Mouse (Mus musculus) gastrocnemius, adult 2 months (tissue): ENCODE data around the gene Nktr. TPM values are rescaled to one million over a fixed set of nuclear protein-coding genes. Genes with fewer than 3 reads are reported as not detected.

ENCODE experiments used
- DNase-seq: peaks from one replicate; pipeline ENCODE4 v3.0.0; 2022
- H3K27ac ChIP-seq: fragments of 200-600 bp; 2 replicates; pipeline ENCODE4 v1.8.1; 2022; ENCODE audit warnings: mild to moderate bottlenecking
- H3K4me3 ChIP-seq: fragments of 200-600 bp; 2 replicates; pipeline ENCODE4 v1.8.1; 2022; ENCODE audit warnings: mild to moderate bottlenecking, moderate library complexity
- CTCF ChIP-seq: fragments of 200-600 bp; IDR thresholded peaks from 2 replicates; pipeline ENCODE4 v1.8.1; 2022; ENCODE audit warnings: antibody characterized with exemption, mild to moderate bottlenecking, moderate library complexity
- intact Hi-C: fragments of 180-260 bp; cut with DNase I; formaldehyde crosslinking; loops from one replicate; pipeline ENCODE4 v1.15.1; 2025
- long read RNA-seq, 2 experiments: library from polyadenylated mRNA; stranded (forward); transcript quantifications; one replicate each; pipeline ENCODE4 v2.0.0; 2021
- total RNA-seq, 2 experiments: library from RNA; stranded (reverse); gene quantifications; 2 replicates each; pipeline ENCODE4 v1.2.3; 2021

The Nktr gene
- total RNA-seq, result 10 to 100 TPM; 41.3 to 42.6 TPM
- long read RNA-seq, experiment 1, partial matches to known transcripts, result 3 of 7 reads
- long read RNA-seq, experiment 1, other reads (novel, unspliced or antisense), result 4 of 7 reads
- long read RNA-seq, experiment 2, partial matches to known transcripts, result 0 of 5 reads
- long read RNA-seq, experiment 2, other reads (novel, unspliced or antisense), result 5 of 5 reads

DNA sequence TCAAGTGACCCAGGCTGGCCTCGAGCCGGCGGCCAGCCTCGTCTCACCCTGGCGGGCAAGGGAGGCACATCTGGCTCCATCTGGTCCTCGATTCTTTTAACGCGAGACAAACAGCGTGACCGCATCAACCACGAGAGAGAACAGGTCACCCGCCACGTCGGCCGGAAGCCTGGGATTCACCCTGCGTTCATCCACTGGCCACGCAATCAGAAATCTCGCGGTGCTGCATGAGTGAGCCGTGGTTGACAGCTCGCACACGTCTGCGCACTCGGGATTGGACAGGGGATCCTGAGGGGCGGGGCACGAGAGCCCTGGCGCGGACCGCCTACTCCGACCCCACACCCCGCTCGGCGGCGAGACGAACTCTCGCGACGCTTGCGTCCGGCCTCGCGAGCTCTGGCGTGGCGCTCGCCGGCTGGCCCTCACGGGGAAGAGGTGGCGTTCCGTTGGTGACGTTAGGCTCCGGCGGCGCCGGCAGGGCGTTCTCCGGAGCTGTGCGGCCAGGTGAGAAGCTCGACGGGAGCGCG, at the start of gene Nktr:
Nktr (plus strand) TSS at position 378 of the 527 bp plus-strand sequence.
- Histone ChIP-seq H3K4me3 (peak within 1 kb of the TSS; percentile 82), H3K27ac (peak within 1 kb of the TSS; percentile 99)
- peak; percentile 20; the same call in 1 of the 2 replicates for TF ChIP-seq CTCF
- DNase-seq, result peak; percentile 99
- intact Hi-C loops, result loop anchor here (1.0 kb wide), 1 partner anchor 9 kb away; the partner anchor contains the start of gene Ss18l2

DNA sequence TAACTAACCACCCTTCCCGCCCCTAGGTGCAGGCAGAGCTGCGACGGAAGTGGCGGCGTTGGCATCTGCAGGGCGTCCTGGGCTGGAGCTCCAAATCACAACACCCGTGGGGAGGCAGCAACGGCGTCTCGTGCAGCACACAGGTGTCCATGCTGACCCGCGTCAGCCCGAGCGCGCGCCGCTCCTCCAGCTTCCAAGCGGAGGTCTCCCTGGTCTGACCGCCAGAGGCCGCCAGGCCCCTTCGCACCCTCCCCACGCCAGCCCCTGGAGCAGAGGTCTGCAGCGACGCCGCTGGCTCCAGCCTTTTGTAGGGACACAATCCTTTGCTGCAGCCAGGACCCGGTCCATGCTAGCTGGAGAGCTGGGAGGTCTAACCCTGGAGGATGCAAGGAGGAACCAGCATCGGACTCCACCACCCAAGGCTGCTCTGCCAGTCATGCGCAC, 49.6 kb upstream of the Nktr start:
- TF ChIP-seq CTCF, result peak; percentile 80
- no peak overlapping the region for H3K27ac ChIP-seq
- intact Hi-C loops, result no loop called here
- peak overlapping the region; percentile 32 for H3K4me3 ChIP-seq
- peak; percentile 82 for DNase-seq

DNA sequence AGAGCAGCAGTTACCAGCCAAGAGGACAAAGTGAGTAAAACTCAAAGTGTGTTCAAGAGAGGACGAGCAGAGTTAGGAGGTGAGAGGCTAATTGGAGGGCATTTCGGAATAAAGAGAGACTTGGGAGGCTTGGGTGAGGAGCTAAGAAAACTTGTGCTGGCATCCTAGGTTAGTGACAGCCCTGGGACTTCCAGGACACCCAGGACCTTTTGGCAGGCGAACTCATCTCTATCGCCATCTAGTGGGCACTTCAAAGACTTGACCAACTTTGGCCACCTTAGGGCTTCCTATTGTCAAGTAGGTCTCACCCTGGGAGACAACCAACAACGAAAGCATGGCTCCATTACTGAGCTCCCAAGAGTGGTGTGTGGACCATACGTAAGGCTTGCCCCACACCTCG, 47.7 kb upstream of the Nktr start:
- Histone ChIP-seq H3K27ac (peak overlapping the region; percentile 17; the same call in 1 of the 2 replicates), H3K4me3 (no peak overlapping the region)
- intact Hi-C loops, result no loop called here
- peak; percentile 76 for TF ChIP-seq CTCF
- peak; percentile 58 for DNase-seq

DNA sequence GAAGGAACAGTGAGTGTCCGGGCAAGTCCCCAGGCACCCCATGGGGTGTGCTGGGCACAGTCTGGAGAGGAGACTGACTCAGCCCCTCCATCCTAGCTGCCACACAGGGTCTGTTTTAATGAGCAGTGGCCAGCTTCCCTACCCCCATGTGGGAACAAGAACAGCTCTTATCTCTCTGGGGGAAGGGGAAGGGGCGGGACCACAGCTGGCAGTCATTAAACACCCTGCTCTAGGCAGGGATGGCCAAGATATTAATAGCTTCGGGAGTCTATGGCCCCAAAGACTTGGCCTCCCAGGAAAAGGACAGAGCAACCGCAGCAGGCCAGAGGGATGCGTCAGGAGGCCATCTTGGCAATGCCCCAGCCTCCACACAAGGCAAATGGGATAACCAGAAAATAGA, 46.7 kb upstream of the Nktr start:
- Histone ChIP-seq H3K27ac (peak overlapping the region; percentile 72), H3K4me3 (no peak overlapping the region)
- DNase-seq, result peak; percentile 76
- intact Hi-C loops, result no loop called here
- no peak for TF ChIP-seq CTCF

DNA sequence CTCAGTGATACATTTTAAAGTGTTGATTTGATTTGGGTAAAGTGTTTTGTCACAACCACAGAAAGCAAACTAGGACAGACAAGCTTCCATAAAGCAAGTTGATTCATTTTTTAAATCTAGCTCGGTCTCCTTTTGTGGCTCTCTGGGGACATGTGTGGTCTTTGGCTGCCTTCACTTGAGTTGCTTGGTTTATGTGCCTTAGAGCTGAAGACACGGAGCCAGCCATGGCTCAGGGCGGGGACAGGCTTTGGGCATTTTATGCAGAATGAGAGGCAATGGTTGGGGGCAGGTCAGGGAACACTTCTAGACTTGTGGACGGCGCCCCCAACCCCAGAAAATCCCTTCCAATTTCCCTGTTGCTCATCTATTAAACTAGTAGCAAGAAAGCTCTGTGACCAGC, 45.3 kb upstream of the Nktr start:
- Histone ChIP-seq H3K4me3 (no peak overlapping the region), H3K27ac (peak overlapping the region; percentile 72)
- DNase-seq, result no peak
- intact Hi-C loops, result no loop called here
- TF ChIP-seq CTCF, result no peak

DNA sequence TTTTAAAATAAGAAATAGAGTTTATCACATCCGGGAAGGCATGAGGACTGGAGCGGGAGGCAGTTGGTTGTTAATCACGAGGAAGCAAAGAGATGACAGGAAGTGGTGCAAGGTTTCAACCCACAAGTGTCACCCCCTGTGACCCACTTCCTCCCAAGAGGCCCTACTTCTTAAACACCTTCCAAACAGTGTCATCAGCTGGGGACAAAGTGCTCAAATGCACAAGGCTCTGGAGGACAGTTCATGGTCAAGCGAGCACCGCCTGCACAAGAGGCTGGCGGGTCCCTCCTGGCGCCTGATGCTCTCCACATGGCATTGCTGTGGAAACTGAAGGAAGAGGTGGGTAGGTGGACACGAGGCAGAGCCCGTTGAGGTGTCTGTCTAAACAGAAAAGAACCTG, 44.0 kb upstream of the Nktr start:
- TF ChIP-seq CTCF, result no peak
- intact Hi-C loops, result loop anchor here (5.0 kb wide), 2 partner anchors 198 to 428 kb away; no protein-coding TSS in a partner anchor

DNA sequence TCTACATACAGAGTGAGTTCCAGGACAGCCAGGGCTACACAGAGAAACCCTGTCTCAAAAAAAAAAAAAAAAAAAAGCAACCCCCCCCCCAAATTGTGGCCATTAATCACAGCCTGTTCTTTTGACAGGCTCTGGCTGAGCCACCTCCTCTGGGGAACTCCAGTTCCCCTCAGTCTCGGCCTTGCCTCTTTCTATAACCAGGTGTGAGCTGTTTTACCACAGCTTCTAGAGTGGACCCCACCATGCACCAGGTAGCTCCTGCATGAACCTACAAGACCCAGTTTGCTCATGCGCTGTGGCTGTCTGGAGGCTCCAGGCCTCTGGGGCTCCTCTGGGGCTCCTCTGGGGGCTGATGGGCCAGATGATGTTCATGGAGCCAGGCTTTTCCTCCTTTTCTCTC, 43.4 kb upstream of the Nktr start:
- no peak for DNase-seq
- TF ChIP-seq CTCF, result no peak
- H3K4me3 ChIP-seq, result no peak overlapping the region
- intact Hi-C loops, result loop anchor here (5.0 kb wide), 2 partner anchors 198 to 428 kb away; no protein-coding TSS in a partner anchor
- no peak overlapping the region for H3K27ac ChIP-seq

More for the DNA sequence above, 44.0 kb upstream of the Nktr start:
- H3K4me3 ChIP-seq, result no peak overlapping the region
- DNase-seq, result no peak
- H3K27ac ChIP-seq, result no peak overlapping the region

DNA sequence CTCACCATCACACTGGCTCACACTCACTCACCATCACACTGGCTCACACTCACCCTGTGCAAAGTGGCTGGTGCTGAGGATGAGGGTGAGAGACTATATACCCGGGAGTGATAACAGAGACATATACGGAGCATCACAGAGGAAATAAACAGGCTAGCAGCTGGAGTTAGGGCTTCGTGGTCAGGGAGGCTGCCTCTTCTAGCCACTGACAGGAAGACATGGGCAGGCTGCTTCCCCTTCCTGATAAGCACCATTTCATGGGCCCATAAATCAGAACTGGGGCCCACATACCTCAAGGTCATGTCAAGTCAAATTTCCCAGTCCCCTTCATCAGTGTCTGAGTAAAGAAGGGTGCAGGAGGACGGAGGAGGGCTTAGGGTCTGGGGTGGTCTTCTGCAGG, 41.9 kb upstream of the Nktr start:
- Histone ChIP-seq H3K27ac (0 out of 2 replicates have a peak overlapping the region, but pooled peaks have one; percentile 6), H3K4me3 (no peak overlapping the region)
- no peak for DNase-seq
- no peak for TF ChIP-seq CTCF
- intact Hi-C loops, result loop anchor here (5.0 kb wide), 2 partner anchors 200 to 430 kb away; no protein-coding TSS in a partner anchor

DNA sequence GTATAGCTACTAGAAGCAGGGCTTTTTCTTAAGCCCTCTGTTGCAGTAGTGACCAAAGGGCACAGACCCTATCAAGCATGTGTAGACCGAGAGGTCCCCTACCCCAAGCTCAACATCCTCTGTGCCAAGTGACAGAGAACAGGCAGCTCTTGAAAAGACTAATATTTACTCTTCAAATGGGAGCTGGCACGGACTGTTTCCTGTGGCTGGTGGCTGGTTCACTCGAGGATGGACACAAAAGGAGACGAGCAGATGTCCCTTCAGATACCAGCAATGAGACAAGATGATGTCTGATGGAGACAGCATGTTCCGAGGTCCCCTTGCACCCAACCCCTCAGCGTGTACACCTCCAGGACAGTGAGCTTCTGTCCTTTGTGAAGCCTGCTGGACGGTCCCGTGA, 41.5 kb upstream of the Nktr start:
- DNase-seq, result no peak
- intact Hi-C loops, result loop anchor here (5.0 kb wide), 2 partner anchors 200 to 430 kb away; no protein-coding TSS in a partner anchor
- Histone ChIP-seq H3K27ac (peak overlapping the region; percentile 6; the same call in 1 of the 2 replicates), H3K4me3 (no peak overlapping the region)
- no peak for TF ChIP-seq CTCF

DNA sequence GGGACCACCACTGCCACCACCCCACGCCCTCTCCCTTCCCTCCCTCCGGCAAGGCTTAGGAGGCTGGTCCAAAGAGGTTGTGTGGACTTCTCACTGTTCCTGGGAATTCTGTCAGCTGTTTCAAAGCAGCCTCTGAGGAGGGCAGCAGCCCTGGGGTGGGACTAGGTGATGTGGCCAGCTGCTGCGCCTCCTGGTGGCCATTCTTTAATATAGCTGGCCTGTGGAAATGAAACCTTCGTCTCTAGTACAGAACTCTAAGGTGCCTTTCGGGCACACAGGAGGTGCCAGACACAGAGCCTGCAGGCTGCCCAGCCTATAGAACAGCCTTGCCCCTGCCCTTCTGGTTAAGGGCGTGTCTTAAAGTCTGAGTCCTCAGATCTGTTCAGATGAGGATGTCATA, 39.4 kb upstream of the Nktr start:
- H3K27ac ChIP-seq, result peak overlapping the region; percentile 53
- peak; percentile 76 for DNase-seq
- intact Hi-C loops, result loop anchor here (1.0 to 5.0 kb wide), 3 partner anchors 37 to 432 kb away; partner anchors contain the start of genes Lyzl4 and Vipr1
- TF ChIP-seq CTCF, result peak; percentile 75
- H3K4me3 ChIP-seq, result no peak overlapping the region

DNA sequence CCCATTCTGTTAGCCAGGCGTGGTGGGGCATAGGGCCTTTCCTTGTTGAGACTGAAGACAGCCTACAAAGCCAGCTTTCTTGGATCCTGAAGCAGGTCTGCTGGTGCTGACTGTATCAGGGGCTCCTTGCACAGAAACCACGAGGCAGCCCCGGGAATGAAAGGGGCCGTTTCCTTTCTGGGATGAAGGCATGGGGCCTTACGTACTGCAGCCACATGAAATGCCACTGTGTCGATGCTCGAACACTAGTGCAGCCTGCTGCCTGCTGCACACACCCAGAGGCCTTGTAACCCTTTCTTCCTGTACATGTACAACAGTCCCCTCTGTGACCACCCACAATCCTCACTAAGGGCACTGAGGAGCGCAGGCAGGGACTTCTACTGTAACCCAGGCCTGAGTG, 37.8 kb upstream of the Nktr start:
- intact Hi-C loops, result no loop called here
- no peak for DNase-seq
- Histone ChIP-seq H3K27ac (no peak overlapping the region), H3K4me3 (no peak overlapping the region)
- no peak for TF ChIP-seq CTCF

DNA sequence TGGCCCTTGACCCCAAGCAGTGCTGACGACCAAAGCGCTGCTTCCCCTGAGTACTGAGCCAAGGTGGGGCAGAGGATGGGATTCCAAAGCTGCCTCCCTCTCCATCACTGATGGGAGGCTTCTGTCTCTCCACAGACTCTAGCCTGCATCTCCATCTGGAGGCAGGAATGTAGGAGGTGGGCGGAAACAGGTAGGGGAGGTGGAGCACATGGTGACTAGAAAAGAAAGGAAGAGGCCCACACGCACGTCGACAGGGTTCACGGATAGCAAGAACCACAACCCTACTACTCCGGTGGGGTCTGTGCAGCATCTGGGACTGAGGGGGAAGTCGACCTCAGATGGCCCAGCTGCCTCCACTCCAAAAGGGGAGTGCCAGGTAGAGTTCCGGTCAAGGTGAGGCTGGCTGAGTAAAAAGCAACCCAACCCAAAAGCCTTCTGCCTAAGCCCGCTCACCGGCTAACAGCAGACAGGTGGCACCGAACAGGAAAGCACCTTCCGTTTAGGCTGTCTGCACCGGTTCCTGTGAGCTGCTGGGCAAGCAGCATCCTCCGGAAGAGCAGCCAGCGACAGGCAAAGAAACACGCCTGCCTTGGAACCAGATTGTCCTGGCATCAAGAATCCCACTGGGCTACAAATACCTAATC, 36.8 kb upstream of the Nktr start:
- no peak for TF ChIP-seq CTCF
- intact Hi-C loops, result no loop called here
- no peak overlapping the region for H3K27ac ChIP-seq
- H3K4me3 ChIP-seq, result no peak overlapping the region
- DNase-seq, result no peak

DNA sequence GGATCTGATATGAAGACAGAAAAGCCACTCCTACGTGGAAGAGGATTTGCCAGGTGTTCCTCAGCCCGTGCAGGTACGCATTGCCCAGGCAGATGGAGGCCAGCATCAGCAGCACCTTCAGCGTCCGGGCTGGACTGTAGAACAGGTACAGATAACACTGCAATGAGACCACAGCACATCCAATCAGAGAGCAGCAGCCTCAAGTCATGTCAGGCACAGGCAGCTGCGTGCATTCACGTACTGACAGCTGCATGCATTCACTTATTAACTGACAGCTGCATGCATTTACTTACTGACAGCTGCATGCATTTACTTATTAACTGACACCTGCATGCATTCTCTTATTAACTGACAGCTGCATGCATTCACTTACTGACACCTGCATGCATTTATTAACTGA, 34.3 kb upstream of the Nktr start:
- H3K4me3 ChIP-seq, result no peak overlapping the region
- TF ChIP-seq CTCF, result no peak
- no peak for DNase-seq
- intact Hi-C loops, result no loop called here
- H3K27ac ChIP-seq, result no peak overlapping the region
